Mouse (Mus musculus) ES-Bruce4 (cell line): ENCODE data around the gene F8. TPM values are rescaled to one million over a fixed set of nuclear protein-coding genes. Genes with fewer than 3 reads are reported as not detected.

Experiments used
- H3K27ac ChIP-seq: 2 replicates; pipeline ENCODE4 v1.5.1; 2012; ENCODE audit warnings: low read length, inconsistent platforms; ENCODE audit not compliant: insufficient read depth
- H3K27me3 ChIP-seq: 2 replicates; pipeline ENCODE4 v1.6.1; 2012; ENCODE audit warnings: mild to moderate bottlenecking, low read length, inconsistent platforms; ENCODE audit not compliant: control insufficient read depth, poor library complexity, insufficient read depth, severe bottlenecking
- H3K36me3 ChIP-seq: 2 replicates; pipeline ENCODE4 v1.6.1; 2012; ENCODE audit warnings: inconsistent platforms, mild to moderate bottlenecking, low read length, moderate library complexity; ENCODE audit not compliant: control insufficient read depth, poor library complexity, insufficient read depth, severe bottlenecking
- H3K4me1 ChIP-seq: one replicate; pipeline ENCODE4 v1.8.1; 2011; ENCODE audit warnings: low read length; ENCODE audit not compliant: control insufficient read depth, insufficient read depth
- H3K4me3 ChIP-seq: 2 replicates; pipeline ENCODE4 v1.5.1; 2011; ENCODE audit warnings: low read depth, mild to moderate bottlenecking, low read length
- H3K9ac ChIP-seq: 2 replicates; pipeline ENCODE4 v1.6.1; 2012; ENCODE audit warnings: low read depth, mild to moderate bottlenecking, inconsistent platforms; ENCODE audit not compliant: poor library complexity, severe bottlenecking
- H3K9me3 ChIP-seq: replicated peaks from 2 replicates; pipeline ENCODE4 v1.6.1; 2012; ENCODE audit warnings: mild to moderate bottlenecking, low read length, inconsistent platforms; ENCODE audit not compliant: control insufficient read depth, poor library complexity, insufficient read depth, severe bottlenecking
- CTCF ChIP-seq: IDR thresholded peaks from one replicate; pipeline ENCODE4 v1.8.1; 2011; ENCODE audit warnings: low read depth, low read length
- EP300 ChIP-seq: IDR thresholded peaks from 2 replicates; pipeline ENCODE4 v1.6.1; 2011; ENCODE audit warnings: low read depth, low read length; ENCODE audit not compliant: insufficient read depth
- POLR2A ChIP-seq: IDR thresholded peaks from one replicate; pipeline ENCODE4 v1.8.1; 2011; ENCODE audit warnings: low read length; ENCODE audit not compliant: insufficient read depth
- polyA plus RNA-seq: library from polyadenylated mRNA; stranded (reverse); fragments of >200 nt; gene quantifications from 2 replicates; pipeline ENCODE4 v1.2.4, GENCODE M21; 2011; ENCODE audit warnings: low read depth; ENCODE audit not compliant: missing spikeins, insufficient read depth, insufficient read length

Gene F8
- polyA plus RNA-seq, 1 experiment, result 0.40 TPM

GRCm38 (mm10) chrX:75399471-75399870 is 17.1 kb upstream of the F8 start:
- H3K4me3 ChIP-seq, result no peak overlapping the region
- no peaks in the 10 kb centered on the region for H3K4me1 ChIP-seq
- no peak overlapping the region for H3K27ac ChIP-seq
- no peak overlapping the region for H3K9ac ChIP-seq
- no peaks in the 10 kb centered on the region for H3K9me3 ChIP-seq
- no peaks in the 10 kb centered on the region for H3K27me3 ChIP-seq
- H3K36me3 ChIP-seq, result no peaks in the 10 kb centered on the region
- no peak for TF ChIP-seq EP300
- TF ChIP-seq CTCF, result no peak
- TF ChIP-seq POLR2A, result no peak

GRCm38 (mm10) chrX:75381699-75382098 is 716 bp downstream of the F8 start:
- peak overlapping the region; percentile 95 for H3K9ac ChIP-seq
- H3K27me3 ChIP-seq, result no peaks in the 10 kb centered on the region
- no peaks in the 10 kb centered on the region for H3K4me1 ChIP-seq
- peak overlapping the region; percentile 100 for H3K4me3 ChIP-seq
- H3K9me3 ChIP-seq, result no peaks in the 10 kb centered on the region
- no peak overlapping the region for H3K27ac ChIP-seq
- no peak for TF ChIP-seq EP300
- no peak for TF ChIP-seq POLR2A
- no peak for TF ChIP-seq CTCF
- no peaks in the 10 kb centered on the region for H3K36me3 ChIP-seq

DNA sequence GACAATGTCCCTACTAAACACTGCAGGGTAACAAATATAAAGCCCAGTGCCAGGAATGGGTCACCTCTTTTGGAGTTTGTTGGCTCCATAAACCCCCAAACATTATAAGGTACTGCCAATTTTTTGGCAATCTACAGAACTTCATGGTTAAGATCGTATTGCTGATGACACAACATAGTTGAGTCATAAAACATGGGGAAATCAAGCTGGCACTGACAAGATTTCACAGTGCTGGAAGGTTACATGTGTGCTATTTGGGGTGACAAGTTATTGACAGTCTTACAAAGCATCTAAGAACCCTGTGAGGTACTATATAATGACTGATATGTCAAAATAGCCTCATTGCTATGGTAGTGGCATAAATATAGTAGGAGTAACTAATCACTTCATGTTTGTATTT is 1.2 kb downstream of the F8 start:
- no peaks in the 10 kb centered on the region for H3K4me1 ChIP-seq
- no peaks in the 10 kb centered on the region for H3K27me3 ChIP-seq
- H3K4me3 ChIP-seq, result no peak overlapping the region
- H3K9me3 ChIP-seq, result no peaks in the 10 kb centered on the region
- no peak overlapping the region for H3K9ac ChIP-seq
- no peak for TF ChIP-seq POLR2A
- H3K27ac ChIP-seq, result no peak overlapping the region
- no peaks in the 10 kb centered on the region for H3K36me3 ChIP-seq

DNA sequence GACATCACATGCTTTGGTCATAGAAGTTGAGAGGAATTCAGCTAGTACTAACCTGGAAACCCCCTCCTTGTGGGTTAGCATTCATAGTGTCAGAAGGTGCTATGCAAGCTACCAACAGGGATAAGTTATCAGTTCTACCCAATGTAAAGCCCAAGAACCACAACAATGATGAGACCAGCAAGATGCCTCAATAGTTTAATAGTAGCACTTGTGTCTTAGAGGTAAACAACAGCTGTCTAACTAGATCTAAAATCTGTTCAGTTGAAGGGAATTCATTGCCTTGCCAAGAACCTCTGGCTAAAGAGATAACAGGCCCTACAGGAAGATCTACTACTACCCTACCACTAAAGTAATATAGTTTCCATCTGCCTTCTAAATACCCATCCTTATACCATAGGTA is 5.6 kb downstream of the F8 start:
- Histone ChIP-seq H3K9ac (no peak overlapping the region), H3K4me1 (no peaks in the 10 kb centered on the region), H3K9me3 (no peaks in the 10 kb centered on the region), H3K27me3 (no peaks in the 10 kb centered on the region), H3K27ac (no peak overlapping the region), H3K36me3 (no peaks in the 10 kb centered on the region), H3K4me3 (no peak overlapping the region)
- TF ChIP-seq CTCF (no peak), POLR2A (no peak), EP300 (no peak)

DNA sequence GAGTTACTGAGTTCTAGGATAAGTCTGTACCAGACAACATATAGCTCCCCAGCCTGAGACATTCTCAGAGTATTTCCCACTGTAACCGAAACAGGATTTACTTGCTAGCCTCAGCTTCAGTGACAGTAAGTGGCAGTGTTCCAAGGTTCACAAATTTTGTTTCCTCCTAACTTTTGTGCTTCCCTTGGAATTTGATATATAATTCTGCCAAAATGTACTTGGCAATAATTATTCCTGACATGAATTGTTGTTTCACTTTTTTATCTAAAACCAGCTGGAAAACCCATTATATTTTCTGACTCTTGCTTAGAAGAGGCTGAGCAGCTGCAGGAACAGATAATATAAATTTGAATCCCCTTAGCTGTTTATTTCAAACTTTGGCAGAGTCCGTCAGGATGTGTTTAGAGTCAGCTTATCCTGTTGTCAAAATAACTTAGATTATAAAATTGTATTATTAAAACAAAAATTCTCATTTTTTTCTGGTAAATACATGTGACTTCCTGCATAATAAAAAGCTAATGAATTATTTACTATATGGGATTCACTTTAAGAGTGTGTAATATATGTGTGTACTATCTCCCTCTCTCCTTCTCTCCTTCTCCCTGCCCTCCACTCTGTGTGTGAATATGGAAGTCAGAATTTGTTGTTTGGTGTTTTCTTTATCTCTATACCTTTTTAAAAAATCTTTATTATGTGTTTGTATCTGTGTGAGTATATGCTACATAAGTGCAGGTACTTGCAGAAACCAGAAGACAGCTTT is 9.6 kb downstream of the F8 start:
- no peaks in the 10 kb centered on the region for H3K9me3 ChIP-seq
- no peaks in the 10 kb centered on the region for H3K36me3 ChIP-seq
- TF ChIP-seq POLR2A, result no peak
- no peak for TF ChIP-seq EP300
- no peak for TF ChIP-seq CTCF
- no peak overlapping the region for H3K9ac ChIP-seq
- no peak overlapping the region for H3K27ac ChIP-seq
- H3K4me1 ChIP-seq, result no peaks in the 10 kb centered on the region
- no peaks in the 10 kb centered on the region for H3K27me3 ChIP-seq
- no peak overlapping the region for H3K4me3 ChIP-seq

GRCm38 (mm10) chrX:75370197-75370596 is 12.2 kb downstream of the F8 start:
- H3K4me3 ChIP-seq, result no peak overlapping the region
- H3K9ac ChIP-seq, result no peak overlapping the region
- no peaks in the 10 kb centered on the region for H3K9me3 ChIP-seq
- no peak overlapping the region for H3K27ac ChIP-seq
- no peaks in the 10 kb centered on the region for H3K27me3 ChIP-seq
- H3K36me3 ChIP-seq, result no peaks in the 10 kb centered on the region
- H3K4me1 ChIP-seq, result no peaks in the 10 kb centered on the region
- TF ChIP-seq CTCF, result no peak
- TF ChIP-seq EP300, result no peak
- TF ChIP-seq POLR2A, result no peak
